Mouse (Mus musculus) spleen, adult 2 months (tissue): ENCODE data around the gene Cntnap2.

ENCODE experiments used
- CTCF ChIP-seq: fragments of 200-500 bp; IDR thresholded peaks from 2 replicates; pipeline ENCODE4 v1.5.1; 2011; ENCODE audit warnings: mild to moderate bottlenecking, inconsistent platforms; ENCODE audit not compliant: insufficient read depth, insufficient read length, insufficient replicate concordance; ENCODE audit errors: extremely low read depth
- POLR2A ChIP-seq: fragments of 200-500 bp; IDR thresholded peaks from 2 replicates; pipeline ENCODE4 v1.6.1; 2011; ENCODE audit warnings: low read depth, low read length, inconsistent platforms

GRCm38 (mm10) chr6:46919973-46920372 lies 1860.8 kb downstream of the Cntnap2 start:
- TF ChIP-seq POLR2A = no peak
- TF ChIP-seq CTCF = no peak
